Mouse (Mus musculus) heart, embryonic 14.5 days (tissue): ENCODE measurements around the gene Gm11563. TPM values are rescaled to one million over a fixed set of nuclear protein-coding genes. Genes with fewer than 3 reads are reported as not detected.
"Not testable (repeated sequence)": the region's sequence is repeated elsewhere in the genome, so short reads cannot be mapped to it uniquely, and the experiment has no call there.

ENCODE experiments used
- ATAC-seq: fragments of 200-750 bp; cut with Nextera tagmentation; 2 replicates; pipeline ENCODE4 v1.8.0; 2017; ENCODE audit warnings: low read depth, moderate TSS enrichment; ENCODE audit not compliant: insufficient number of reproducible peaks, insufficient read depth, low FRiP score
- H3K27ac ChIP-seq, 2 experiments: fragments of 200-500 bp in 1 of 2; fragments of 300-500 bp in 1 of 2; sonication (generic) in 1 of 2; replicated peaks in 1 of 2; 2 replicates each; pipeline ENCODE4 v1.5.1; 2012 to 2014; ENCODE audit warnings: low read depth in 2 of 2, low read length in 2 of 2, control low read depth in 1 of 2, mild to moderate bottlenecking in 1 of 2, mixed read lengths in 1 of 2; ENCODE audit not compliant: control insufficient read depth in 1 of 2, insufficient read depth in 1 of 2
- H3K27me3 ChIP-seq: fragments of 300-500 bp; sonication (generic); 2 replicates; pipeline ENCODE4 v1.6.1; 2014; ENCODE audit warnings: mild to moderate bottlenecking, low read length, control low read depth; ENCODE audit not compliant: control insufficient read depth, insufficient read depth
- H3K36me3 ChIP-seq: fragments of 300-500 bp; sonication (generic); 2 replicates; pipeline ENCODE4 v1.6.1; 2014; ENCODE audit warnings: mild to moderate bottlenecking, control low read depth, low read length, mixed read lengths; ENCODE audit not compliant: control insufficient read depth, insufficient read depth
- H3K4me1 ChIP-seq, 2 experiments: fragments of 200-500 bp in 1 of 2; fragments of 300-500 bp in 1 of 2; sonication (generic) in 1 of 2; 2 replicates each; pipeline ENCODE4 v1.6.1; 2012 to 2014; ENCODE audit warnings: low read length in 2 of 2, control low read depth in 1 of 2, mixed read lengths in 1 of 2; ENCODE audit not compliant: control insufficient read depth in 2 of 2, insufficient read depth in 2 of 2
- H3K4me2 ChIP-seq: fragments of 300-500 bp; sonication (generic); 2 replicates; pipeline ENCODE4 v1.6.1; 2014; ENCODE audit warnings: mild to moderate bottlenecking, low read length
- H3K4me3 ChIP-seq, 2 experiments: fragments of 200-500 bp in 1 of 2; fragments of 300-500 bp in 1 of 2; sonication (generic) in 1 of 2; 2 replicates each; pipeline ENCODE4 v1.5.1; 2012 to 2014; ENCODE audit warnings: low read length in 2 of 2, mild to moderate bottlenecking in 2 of 2, control low read depth in 1 of 2, low read depth in 1 of 2, moderate library complexity in 1 of 2; ENCODE audit not compliant: control insufficient read depth in 1 of 2, insufficient read depth in 1 of 2
- H3K9ac ChIP-seq: fragments of 300-500 bp; sonication (generic); 2 replicates; pipeline ENCODE4 v1.6.1; 2014; ENCODE audit warnings: mild to moderate bottlenecking, low read length
- H3K9me3 ChIP-seq: fragments of 300-500 bp; sonication (generic); 2 replicates; pipeline ENCODE4 v1.6.1; 2016; ENCODE audit warnings: low read length, control low read depth; ENCODE audit not compliant: control insufficient read depth
- WGBS: fragments of 180-500 bp; shearing (Covaris S2); extraction: QIAGEN DNeasy Blood & Tissue Kit; methylation state at CpG from one replicate; pipeline ENCODE4 v1.1.7; 2014; 5-methylcytosine and 5-hydroxymethylcytosine counted together
- polyA plus RNA-seq: library from polyadenylated mRNA; unstranded; fragments of >200 nt; fragmentation: Nextera tagmentation; extraction: Ambion mirVana; gene quantifications from 2 replicates; pipeline ENCODE4 v1.2.1, GENCODE M21; 2014

Gm11563 gene
- not detected in 2 replicates for polyA plus RNA-seq

GRCm38 (mm10) chr11:99658467-99659010, at the start of gene Gm11563:
Gm11563 (minus strand) TSS chr11:99658960.
- not testable (repeated sequence) for H3K4me3 ChIP-seq, H3K4me1 ChIP-seq, H3K9ac ChIP-seq, H3K9me3 ChIP-seq, H3K36me3 ChIP-seq, H3K27me3 ChIP-seq, H3K4me2 ChIP-seq, ATAC-seq, H3K27ac ChIP-seq
- WGBS: 51% methylated on average over 10 of the region's 10 CpGs

- Histone ChIP-seq H3K9me3 (no peaks in the 10 kb centered on the region), H3K36me3 (no peaks in the 10 kb centered on the region), H3K9ac (no peak within 1 kb of the TSS), H3K27me3 (no peaks in the 10 kb centered on the region), H3K4me1 (no peaks in the 10 kb centered on the region), H3K4me2 (no peak within 1 kb of the TSS), H3K27ac (no peak within 1 kb of the TSS), H3K4me3 (no peak within 1 kb of the TSS)
- ATAC-seq: no peak
- WGBS: 80% methylated on average over 1 of the region's 1 CpGs
Observed at GRCm38 (mm10) chr11:99690463-99690862, 31.7 kb upstream of the Gm11563 start, which contains the start of gene Gm14190. Gm14190 (minus strand) TSS chr11:99690740.

- WGBS: 63% methylated on average over 1 of the region's 1 CpGs
- not testable (repeated sequence) for ATAC-seq, H3K27me3 ChIP-seq
Observed at GRCm38 (mm10) chr11:99685235-99685634, 26.5 kb upstream of the Gm11563 start.

GRCm38 (mm10) chr11:99683481-99683880, 24.7 kb upstream of the Gm11563 start:
- no peak for ATAC-seq
- Histone ChIP-seq H3K27ac (no peak overlapping the region), H3K4me1 (no peaks in the 10 kb centered on the region), H3K4me3 (no peak overlapping the region), H3K36me3 (no peaks in the 10 kb centered on the region), H3K4me2 (no peak overlapping the region), H3K9ac (no peak overlapping the region), H3K9me3 (no peaks in the 10 kb centered on the region), H3K27me3 (no peaks in the 10 kb centered on the region)
- 75% methylated on average over 2 of the region's 2 CpGs for WGBS

More at GRCm38 (mm10) chr11:99685235-99685634, 26.5 kb upstream of the Gm11563 start:
- not testable (repeated sequence) for H3K9me3 ChIP-seq, H3K27ac ChIP-seq, H3K4me2 ChIP-seq, H3K4me1 ChIP-seq, H3K9ac ChIP-seq, H3K36me3 ChIP-seq, H3K4me3 ChIP-seq

GRCm38 (mm10) chr11:99665860-99666259, 7.1 kb upstream of the Gm11563 start, which contains the start of gene Krtap4-6:
Krtap4-6 (minus strand) TSS chr11:99665960.
- no peak for ATAC-seq
- H3K27ac ChIP-seq: no peak within 1 kb of the TSS

GRCm38 (mm10) chr11:99662802-99663201, 4.0 kb upstream of the Gm11563 start:
- WGBS: 79% methylated on average over 10 of the region's 10 CpGs
- Histone ChIP-seq H3K4me1 (no peaks in the 10 kb centered on the region), H3K36me3 (no peaks in the 10 kb centered on the region), H3K9me3 (no peaks in the 10 kb centered on the region), H3K4me3 (no peak overlapping the region), H3K4me2 (no peak overlapping the region), H3K27me3 (no peaks in the 10 kb centered on the region), H3K27ac (no peak overlapping the region), H3K9ac (no peak overlapping the region)
- no peak for ATAC-seq

More at GRCm38 (mm10) chr11:99665860-99666259, 7.1 kb upstream of the Gm11563 start, which contains the start of gene Krtap4-6:
- Histone ChIP-seq H3K9me3 (no peaks in the 10 kb centered on the region), H3K27me3 (no peaks in the 10 kb centered on the region), H3K4me2 (no peak within 1 kb of the TSS), H3K4me3 (no peak within 1 kb of the TSS), H3K9ac (no peak within 1 kb of the TSS), H3K4me1 (no peaks in the 10 kb centered on the region), H3K36me3 (no peaks in the 10 kb centered on the region)

- Histone ChIP-seq H3K27me3 (no peaks in the 10 kb centered on the region), H3K4me1 (no peaks in the 10 kb centered on the region), H3K4me2 (no peak overlapping the region), H3K27ac (no peak overlapping the region), H3K9ac (no peak overlapping the region), H3K4me3 (no peak overlapping the region), H3K9me3 (no peaks in the 10 kb centered on the region), H3K36me3 (no peaks in the 10 kb centered on the region)
- 77% methylated on average over 4 of the region's 4 CpGs for WGBS
- no peak for ATAC-seq
Observed at GRCm38 (mm10) chr11:99659256-99659655, 496 bp upstream of the Gm11563 start.

GRCm38 (mm10) chr11:99657051-99657450, 1.7 kb downstream of the Gm11563 start:
- H3K4me3 ChIP-seq: no peak overlapping the region
- H3K27me3 ChIP-seq: no peaks in the 10 kb centered on the region
- no peak overlapping the region for H3K4me2 ChIP-seq
- ATAC-seq: no peak
- H3K36me3 ChIP-seq: no peaks in the 10 kb centered on the region
- H3K9me3 ChIP-seq: no peaks in the 10 kb centered on the region
- 50% methylated on average over 5 of the region's 5 CpGs for WGBS
- no peak overlapping the region for H3K9ac ChIP-seq
- H3K4me1 ChIP-seq: no peaks in the 10 kb centered on the region
- H3K27ac ChIP-seq: no peak overlapping the region
